Mouse (Mus musculus) heart, embryonic 12.5 days (tissue): ENCODE data around the gene Ncstn. TPM values are rescaled to one million over a fixed set of nuclear protein-coding genes. Genes with fewer than 3 reads are reported as not detected.

Experiments used
- ATAC-seq: fragments of 200-750 bp; cut with Nextera tagmentation; 2 replicates; pipeline ENCODE4 v1.8.0; 2017; ENCODE audit warnings: moderate TSS enrichment, moderate library complexity; ENCODE audit not compliant: insufficient number of reproducible peaks, low FRiP score
- H3K27ac ChIP-seq: fragments of 300-500 bp; sonication (generic); 2 replicates; pipeline ENCODE4 v1.5.1; 2016; ENCODE audit warnings: mild to moderate bottlenecking, moderate library complexity; ENCODE audit not compliant: poor library complexity, severe bottlenecking
- H3K27me3 ChIP-seq: fragments of 300-500 bp; sonication (generic); replicated peaks from 2 replicates; pipeline ENCODE4 v1.6.1; 2016; ENCODE audit warnings: mild to moderate bottlenecking, moderate library complexity
- H3K36me3 ChIP-seq: fragments of 300-500 bp; sonication (generic); 2 replicates; pipeline ENCODE4 v1.6.1; 2016; ENCODE audit warnings: mild to moderate bottlenecking, moderate library complexity
- H3K4me1 ChIP-seq: fragments of 300-500 bp; sonication (generic); replicated peaks from 2 replicates; pipeline ENCODE4 v1.6.1; 2016; ENCODE audit warnings: mild to moderate bottlenecking
- H3K4me2 ChIP-seq: fragments of 300-500 bp; sonication (generic); 2 replicates; pipeline ENCODE4 v1.6.1; 2016; ENCODE audit warnings: mild to moderate bottlenecking, moderate library complexity
- H3K4me3 ChIP-seq: fragments of 300-500 bp; sonication (generic); 2 replicates; pipeline ENCODE4 v1.5.1; 2016; ENCODE audit warnings: mild to moderate bottlenecking
- H3K9ac ChIP-seq: fragments of 300-500 bp; sonication (generic); 2 replicates; pipeline ENCODE4 v1.6.1; 2016; ENCODE audit warnings: mild to moderate bottlenecking, moderate library complexity
- H3K9me3 ChIP-seq: fragments of 300-500 bp; sonication (generic); replicated peaks from 2 replicates; pipeline ENCODE4 v1.6.1; 2016; ENCODE audit warnings: mild to moderate bottlenecking, moderate library complexity
- WGBS: fragments of 180-500 bp; shearing (Covaris S2); methylation state at CpG from one replicate; pipeline ENCODE4 v1.1.7; 2016; 5-methylcytosine and 5-hydroxymethylcytosine counted together
- polyA plus RNA-seq: library from polyadenylated mRNA; unstranded; fragments of >200 nt; fragmentation: Nextera tagmentation; extraction: Ambion mirVana; gene quantifications from 2 replicates; pipeline ENCODE4 v1.2.1, GENCODE M21; 2016

Ncstn gene
- polyA plus RNA-seq, 1 experiment from 2014 or later = 132 TPM

GRCm38 (mm10) chr1:172027010-172027808 is 55.4 kb downstream of the Ncstn start:
- Histone ChIP-seq H3K4me1 (peaks cover 35% of the 10 kb centered on the region), H3K27ac (peak overlapping the region; percentile 79), H3K9me3 (no peaks in the 10 kb centered on the region), H3K27me3 (no peaks in the 10 kb centered on the region), H3K9ac (peak overlapping the region; percentile 96), H3K36me3 (peaks cover 3% of the 10 kb centered on the region; the same call in 1 of the 2 replicates), H3K4me3 (peak overlapping the region; percentile 95), H3K4me2 (peak overlapping the region; percentile 89)
- ATAC-seq = peak; percentile 90
- WGBS = under 1% methylated on average over 50 of the region's 54 CpGs

GRCm38 (mm10) chr1:172026201-172026901 is 56.2 kb downstream of the Ncstn start:
- Histone ChIP-seq H3K4me3 (peak overlapping the region; percentile 95), H3K4me1 (peaks cover 35% of the 10 kb centered on the region), H3K27me3 (no peaks in the 10 kb centered on the region), H3K9ac (peak overlapping the region; percentile 96), H3K36me3 (peaks cover 6% of the 10 kb centered on the region; the same call in 1 of the 2 replicates), H3K9me3 (no peaks in the 10 kb centered on the region), H3K27ac (peak overlapping the region; percentile 79), H3K4me2 (peak overlapping the region; percentile 89)
- peak; percentile 66 for ATAC-seq
- 5% methylated on average over 23 of the region's 23 CpGs for WGBS

- no peaks in the 10 kb centered on the region for H3K9me3 ChIP-seq
- 62% methylated on average over 8 of the region's 8 CpGs for WGBS
- H3K36me3 ChIP-seq = peaks cover 6% of the 10 kb centered on the region; the same call in 1 of the 2 replicates
- no peak overlapping the region for H3K27ac ChIP-seq
- peaks cover 35% of the 10 kb centered on the region for H3K4me1 ChIP-seq
- no peak for ATAC-seq
- H3K9ac ChIP-seq = peak overlapping the region; percentile 96; the same call in 1 of the 2 replicates
- H3K27me3 ChIP-seq = no peaks in the 10 kb centered on the region
- peak overlapping the region; percentile 89 for H3K4me2 ChIP-seq
- peak overlapping the region; percentile 95 for H3K4me3 ChIP-seq
Measured at GRCm38 (mm10) chr1:172025201-172025904, 57.2 kb downstream of the Ncstn start.

GRCm38 (mm10) chr1:172024140-172024895 is 58.3 kb downstream of the Ncstn start:
- peaks cover 42% of the 10 kb centered on the region for H3K4me1 ChIP-seq
- no peaks in the 10 kb centered on the region for H3K9me3 ChIP-seq
- H3K4me3 ChIP-seq = no peak overlapping the region
- peaks cover 6% of the 10 kb centered on the region; the same call in 1 of the 2 replicates for H3K36me3 ChIP-seq
- no peak for ATAC-seq
- H3K27me3 ChIP-seq = no peaks in the 10 kb centered on the region
- WGBS = 58% methylated on average over 9 of the region's 9 CpGs
- no peak overlapping the region for H3K9ac ChIP-seq
- 0 out of 2 replicates have a peak overlapping the region, but pooled peaks have one; percentile 15 for H3K4me2 ChIP-seq
- no peak overlapping the region for H3K27ac ChIP-seq

- WGBS = 78% methylated on average over 10 of the region's 10 CpGs
- ATAC-seq = no peak
- H3K4me1 ChIP-seq = peaks cover 50% of the 10 kb centered on the region
Measured at GRCm38 (mm10) chr1:172019863-172020521, 62.6 kb downstream of the Ncstn start.

DNA sequence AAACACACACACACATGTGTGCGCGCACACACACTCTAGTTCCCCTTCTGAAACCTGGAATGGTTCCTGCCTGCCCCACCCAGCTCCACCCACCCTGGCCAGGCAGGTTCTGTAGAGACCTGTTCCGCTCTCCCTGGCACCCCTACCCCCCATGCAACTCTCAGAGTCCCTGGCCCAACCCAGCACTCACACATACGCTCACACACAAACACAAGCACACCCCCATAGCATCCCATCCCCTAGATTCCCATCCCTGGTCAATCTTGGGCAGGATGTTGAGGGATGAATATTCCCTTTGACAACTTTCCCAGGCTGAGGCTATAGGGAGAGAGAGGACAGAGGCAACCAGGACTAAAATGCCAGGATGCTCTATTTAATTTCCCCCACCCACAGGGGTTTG is 63.3 kb downstream of the Ncstn start:
- Histone ChIP-seq H3K27ac (no peak overlapping the region), H3K4me2 (no peak overlapping the region), H3K4me3 (no peak overlapping the region), H3K4me1 (peaks cover 43% of the 10 kb centered on the region), H3K9ac (no peak overlapping the region), H3K36me3 (peaks cover 6% of the 10 kb centered on the region; the same call in 1 of the 2 replicates), H3K27me3 (no peaks in the 10 kb centered on the region), H3K9me3 (no peaks in the 10 kb centered on the region)
- 94% methylated on average over 4 of the region's 4 CpGs for WGBS
- no peak for ATAC-seq

More at GRCm38 (mm10) chr1:172019863-172020521, 62.6 kb downstream of the Ncstn start:
- no peak overlapping the region for H3K4me2 ChIP-seq
- no peaks in the 10 kb centered on the region for H3K9me3 ChIP-seq
- no peak overlapping the region for H3K9ac ChIP-seq
- H3K27me3 ChIP-seq = no peaks in the 10 kb centered on the region
- H3K27ac ChIP-seq = no peak overlapping the region
- peaks cover 6% of the 10 kb centered on the region; the same call in 1 of the 2 replicates for H3K36me3 ChIP-seq
- no peak overlapping the region for H3K4me3 ChIP-seq

GRCm38 (mm10) chr1:172018336-172019311 is 64.0 kb downstream of the Ncstn start:
- Histone ChIP-seq H3K36me3 (peaks cover 6% of the 10 kb centered on the region; the same call in 1 of the 2 replicates), H3K9me3 (no peaks in the 10 kb centered on the region), H3K4me2 (no peak overlapping the region), H3K9ac (no peak overlapping the region), H3K4me1 (peaks cover 39% of the 10 kb centered on the region), H3K27ac (no peak overlapping the region), H3K27me3 (no peaks in the 10 kb centered on the region), H3K4me3 (no peak overlapping the region)
- 85% methylated on average over 9 of the region's 9 CpGs for WGBS
- no peak for ATAC-seq

DNA sequence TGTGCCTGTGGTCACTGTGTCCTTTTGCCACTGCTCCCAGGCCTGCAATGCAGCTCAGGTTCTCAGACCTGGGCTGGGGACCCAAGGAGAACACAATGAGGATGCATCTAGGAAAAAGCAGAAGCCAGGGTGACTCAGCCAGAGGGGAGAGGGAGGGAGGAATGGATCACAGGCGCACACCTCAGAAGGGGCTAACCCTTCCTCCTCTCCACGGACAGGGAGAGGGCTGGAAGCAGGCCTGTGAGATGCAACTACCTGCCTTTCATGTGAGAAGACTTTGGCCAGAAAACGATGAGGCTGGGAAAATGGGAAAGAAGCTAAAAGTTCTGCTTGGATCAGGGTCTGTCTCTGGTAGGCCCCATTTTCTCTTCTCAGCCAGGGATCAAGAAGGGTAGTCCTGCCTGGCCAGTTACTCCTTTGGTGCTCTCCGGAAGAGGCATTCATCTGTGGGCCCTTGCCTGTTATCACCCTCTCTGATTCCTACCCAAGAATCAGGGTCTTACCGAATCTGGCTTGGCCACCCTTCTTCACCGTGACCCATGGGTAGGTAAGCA is 65.0 kb downstream of the Ncstn start:
- no peak overlapping the region for H3K4me2 ChIP-seq
- H3K27me3 ChIP-seq = no peaks in the 10 kb centered on the region
- peaks cover 11% of the 10 kb centered on the region; the same call in 1 of the 2 replicates for H3K36me3 ChIP-seq
- no peak overlapping the region for H3K4me3 ChIP-seq
- no peak overlapping the region for H3K9ac ChIP-seq
- H3K9me3 ChIP-seq = no peaks in the 10 kb centered on the region
- H3K4me1 ChIP-seq = peaks cover 39% of the 10 kb centered on the region
- ATAC-seq = no peak
- 69% methylated on average over 6 of the region's 6 CpGs for WGBS
- H3K27ac ChIP-seq = no peak overlapping the region
